Mouse (Mus musculus): ENCODE data around the gene Scrn1.

Gene Scrn1

DNA sequence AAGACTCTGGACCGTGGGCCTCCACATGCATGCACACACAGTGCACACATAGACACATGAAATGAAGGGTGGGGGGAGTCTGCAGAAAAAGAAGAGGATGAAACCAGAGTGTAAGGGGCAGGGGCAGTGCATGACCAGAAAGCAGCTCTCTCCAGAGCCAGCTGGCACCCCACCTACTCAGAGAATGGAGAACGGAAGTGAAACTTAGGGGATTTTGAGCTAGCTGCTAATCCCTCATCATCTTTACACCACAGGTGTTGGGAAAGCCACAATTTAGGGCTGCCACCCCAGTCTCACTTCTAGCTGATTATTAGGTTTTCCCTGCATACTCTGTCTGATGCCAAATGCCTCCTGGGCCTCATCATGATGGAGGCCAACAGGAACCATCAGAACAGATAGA, 36.1 kb downstream of the Scrn1 start:
- no peak for DNase-seq (ENCODE audit: low spot score)

DNA sequence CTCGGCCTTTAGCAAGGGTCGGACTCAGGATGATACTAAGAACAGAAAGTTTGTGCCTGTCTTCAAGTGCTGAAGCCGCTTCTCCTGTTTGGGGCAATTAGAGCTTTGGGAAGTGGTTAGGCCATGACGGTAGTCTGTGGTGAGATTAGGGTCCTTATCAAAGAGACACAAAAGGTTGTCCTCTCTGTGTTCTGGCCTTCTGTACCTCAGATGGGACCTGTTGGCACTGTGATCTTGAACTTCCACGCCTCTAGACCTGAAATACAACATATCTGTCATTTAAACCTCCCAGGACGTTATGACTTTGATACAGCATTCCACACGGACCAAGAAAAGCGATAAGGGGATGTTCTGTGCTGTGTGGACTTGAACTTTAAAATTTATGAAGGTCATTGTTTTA, 37.6 kb downstream of the Scrn1 start:
- no peak for DNase-seq (ENCODE audit: low spot score)

DNA sequence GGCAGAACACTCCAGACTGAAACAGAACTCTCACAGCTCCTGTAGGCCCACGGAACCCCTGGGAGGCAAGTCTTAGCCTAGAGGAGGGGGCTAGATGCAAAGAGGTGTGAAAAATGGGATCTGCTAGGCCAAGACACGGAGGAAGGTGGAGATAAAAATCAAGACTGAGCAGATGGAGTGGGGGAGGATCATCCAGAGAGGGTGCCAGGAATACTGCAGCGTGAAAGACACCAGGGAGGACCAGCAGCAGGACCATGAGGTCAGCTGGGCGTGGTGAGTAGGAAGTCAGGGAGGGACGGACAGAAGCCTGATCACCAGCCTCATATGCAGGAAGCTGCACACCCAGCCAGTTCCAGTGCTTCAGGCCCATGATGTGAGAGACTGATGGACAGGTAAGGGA, 47.5 kb downstream of the Scrn1 start:
- no peak for DNase-seq (ENCODE audit: low spot score)

DNA sequence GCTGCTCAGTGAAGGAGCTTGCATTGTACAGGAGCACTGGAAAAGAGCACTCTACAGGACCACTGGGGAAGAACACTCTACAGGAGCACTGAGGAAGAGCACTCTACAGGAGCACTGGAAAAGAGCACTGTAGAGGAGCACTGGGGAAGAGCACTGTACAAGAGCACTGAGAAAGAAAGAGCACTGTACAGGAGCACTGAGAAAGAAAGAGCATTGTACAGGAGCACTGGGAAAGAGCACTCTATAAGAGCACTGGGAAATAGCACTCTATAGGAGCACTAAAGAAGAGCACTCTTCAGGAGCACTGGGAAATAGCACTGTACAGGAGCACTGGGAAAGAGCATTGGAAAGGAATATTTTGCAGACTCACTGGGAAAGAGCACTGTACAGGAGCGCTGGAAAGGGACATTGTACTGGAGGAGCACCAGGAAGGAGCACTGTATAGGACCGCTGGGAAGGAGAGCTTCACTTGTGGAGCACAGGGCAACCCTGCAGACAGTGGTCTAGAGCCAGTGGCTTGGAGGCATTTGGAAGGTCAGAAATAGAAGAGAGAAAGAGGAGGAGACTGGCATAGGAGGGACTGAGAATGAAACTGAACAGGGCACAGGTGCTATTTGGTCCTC, 49.7 kb downstream of the Scrn1 start:
- DNase-seq (ENCODE audit: low spot score): no peak

DNA sequence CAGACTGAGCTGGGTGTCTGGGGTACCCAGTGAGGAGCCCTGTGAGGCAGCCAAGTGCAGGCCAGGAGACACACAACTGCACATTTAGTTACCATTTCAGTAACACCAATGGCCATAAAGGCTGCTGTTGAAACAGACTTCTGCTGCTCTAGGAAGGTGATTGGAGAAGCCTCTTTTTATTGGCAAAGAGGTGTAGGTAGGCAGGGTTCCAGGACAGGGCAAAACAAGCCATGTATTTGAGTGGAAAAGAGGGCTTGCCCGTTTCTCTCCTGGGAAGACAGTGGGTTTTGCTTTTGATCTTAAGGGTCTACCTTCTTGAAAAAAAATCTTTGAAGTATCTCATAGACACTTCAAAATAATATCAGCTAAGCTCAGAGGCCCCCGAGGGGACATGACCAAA, 54.0 kb downstream of the Scrn1 start:
- no peak for DNase-seq (ENCODE audit: low spot score)

DNA sequence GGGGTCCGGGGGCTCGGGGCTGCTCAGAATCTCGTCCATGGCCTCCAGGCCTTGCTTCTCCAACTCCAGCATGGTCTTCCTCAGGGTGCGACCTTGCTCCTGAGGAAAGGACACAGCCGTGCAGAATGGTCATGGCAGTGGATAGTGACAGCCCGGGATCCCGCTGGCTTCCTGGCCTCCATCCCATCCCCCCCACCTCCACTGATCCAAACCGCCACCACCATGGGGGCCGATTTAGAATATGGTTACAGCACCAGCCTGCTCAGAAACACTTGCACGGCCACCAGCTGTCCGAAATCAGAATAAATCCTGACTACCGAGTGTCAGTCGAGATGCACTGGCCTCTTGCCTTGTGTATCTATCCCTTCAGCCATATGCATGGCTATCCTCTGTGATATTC, 57.0 kb downstream of the Scrn1 start:
- DNase-seq (ENCODE audit: low spot score): no peak

DNA sequence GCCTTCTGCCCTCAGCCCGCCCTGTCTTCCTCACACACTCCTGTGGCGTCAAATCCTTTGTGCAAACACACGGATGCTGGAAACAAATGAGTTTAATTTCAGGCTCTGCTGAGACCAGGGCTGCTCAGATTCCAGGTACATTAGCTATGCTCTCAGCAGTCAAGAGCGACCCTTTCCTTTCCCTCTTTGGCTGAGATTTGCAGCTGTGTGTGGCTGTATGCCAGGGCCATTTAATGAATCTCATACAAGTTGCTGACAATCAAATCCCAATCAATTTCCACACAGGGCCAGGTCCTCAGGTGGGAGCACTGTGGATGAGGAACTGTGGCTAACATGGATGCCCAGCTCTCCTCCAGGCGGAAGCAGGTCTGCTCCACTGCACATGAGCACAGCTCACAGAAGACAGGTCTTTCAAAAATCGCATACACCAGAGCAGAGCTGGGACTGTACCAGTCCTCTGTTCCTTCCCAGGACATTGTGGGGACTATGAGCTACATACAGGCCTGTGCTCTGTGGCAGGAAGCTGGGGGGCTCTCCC, 58.0 kb downstream of the Scrn1 start:
- no peak for DNase-seq (ENCODE audit: low spot score)

DNA sequence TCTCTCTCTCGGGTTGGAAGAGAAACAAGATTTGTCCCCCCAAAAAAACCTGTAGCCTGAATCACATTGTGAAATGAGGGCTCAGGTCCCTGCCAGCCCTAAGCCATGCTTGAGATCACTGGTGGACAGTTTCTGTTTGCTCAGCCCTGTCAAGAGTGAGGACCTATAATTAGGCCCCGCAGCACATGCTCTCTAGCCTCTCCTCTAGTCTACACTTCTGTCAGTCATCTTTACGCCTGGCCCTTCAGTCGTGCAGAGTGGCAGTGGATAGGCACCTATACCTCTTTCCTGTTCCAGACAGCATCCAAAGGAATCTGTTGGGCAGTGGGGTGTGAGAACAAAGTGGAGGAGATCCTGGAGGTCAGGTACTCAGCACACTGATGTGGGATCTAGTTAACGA, 58.5 kb downstream of the Scrn1 start:
- DNase-seq (ENCODE audit: low spot score): no peak

DNA sequence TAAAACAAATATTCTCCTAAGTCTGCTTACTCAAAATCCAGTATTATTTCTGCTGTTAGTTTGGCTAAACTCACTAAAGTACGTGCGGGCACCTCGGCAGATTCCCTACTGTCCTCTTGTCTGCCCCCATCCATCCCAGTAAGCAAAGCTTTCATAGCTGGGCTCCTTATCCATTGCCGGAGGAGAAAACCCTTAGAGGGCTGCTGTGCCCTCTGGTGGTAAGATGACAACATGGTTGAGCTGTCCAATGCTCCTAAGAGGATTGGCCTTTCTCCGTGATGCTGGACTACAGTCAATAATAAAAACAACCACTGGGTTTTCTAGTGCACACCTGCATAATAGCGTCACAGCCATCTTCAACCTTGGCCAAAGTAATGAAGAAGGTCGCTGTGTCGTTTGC, 59.3 kb downstream of the Scrn1 start:
- peak; percentile 37 for DNase-seq (ENCODE audit: low spot score)

DNA sequence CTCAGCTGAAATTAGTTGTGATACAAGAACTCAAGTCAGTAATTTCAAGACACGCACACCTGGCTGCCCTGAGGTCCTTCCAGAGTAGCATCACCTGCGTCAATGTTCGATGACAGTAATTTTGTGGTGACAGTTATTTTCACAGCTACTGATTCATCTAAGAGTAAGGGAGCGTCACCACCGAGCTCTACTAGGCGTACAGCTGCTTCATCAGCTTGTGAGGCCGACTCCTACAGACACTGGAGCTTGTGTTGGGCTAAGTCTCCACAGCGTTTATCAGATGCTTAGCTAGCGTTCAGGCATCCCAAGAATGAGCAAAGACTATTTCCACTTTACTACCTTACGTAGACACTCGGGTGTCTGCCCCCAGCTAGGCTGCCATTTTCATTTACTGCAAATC, 60.0 kb downstream of the Scrn1 start:
- no peak for DNase-seq (ENCODE audit: low spot score)

DNA sequence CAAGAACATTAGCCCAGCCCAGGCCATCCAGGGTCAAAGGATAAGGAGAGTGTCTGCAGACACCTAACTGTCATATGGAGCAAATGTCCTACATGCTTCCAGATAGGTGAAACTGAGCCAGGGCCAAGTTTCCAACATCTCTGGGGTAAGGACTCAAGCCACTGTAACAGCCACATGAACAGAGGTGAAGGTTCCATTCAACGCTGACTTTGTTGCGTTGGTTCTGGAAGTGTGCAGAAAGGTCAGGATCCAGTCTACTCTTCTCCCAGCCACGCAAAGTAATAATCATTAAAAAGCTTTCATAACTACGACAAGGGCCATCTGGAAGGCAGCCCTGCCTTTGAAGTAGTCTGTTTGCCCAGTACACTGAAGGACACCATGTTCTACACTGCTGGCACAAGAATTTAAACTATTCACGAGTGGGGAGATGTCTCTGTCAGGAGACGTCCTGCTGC, 63.6 kb downstream of the Scrn1 start:
- no peak for DNase-seq (ENCODE audit: low spot score)

DNA sequence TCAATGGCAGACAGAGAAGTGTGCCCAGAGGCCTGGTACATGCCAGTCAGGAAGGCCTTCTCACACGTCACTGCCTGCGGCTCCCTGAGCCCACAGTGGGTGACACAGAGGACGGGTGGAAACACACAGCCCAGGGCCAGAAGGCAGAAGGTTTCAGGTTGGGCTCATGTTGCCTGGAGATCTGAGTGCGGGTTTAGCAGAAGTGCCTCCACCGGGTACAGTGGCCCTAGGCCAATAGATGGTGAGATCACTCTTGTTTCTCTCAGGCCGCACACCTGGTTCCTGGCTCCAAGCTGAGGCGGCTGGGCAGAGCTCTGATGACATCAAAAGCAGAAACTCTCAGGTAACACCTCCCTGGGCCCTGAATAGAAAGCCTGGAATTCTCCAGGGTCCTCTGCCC, 70.1 kb downstream of the Scrn1 start:
- DNase-seq (ENCODE audit: low spot score): no peak

DNA sequence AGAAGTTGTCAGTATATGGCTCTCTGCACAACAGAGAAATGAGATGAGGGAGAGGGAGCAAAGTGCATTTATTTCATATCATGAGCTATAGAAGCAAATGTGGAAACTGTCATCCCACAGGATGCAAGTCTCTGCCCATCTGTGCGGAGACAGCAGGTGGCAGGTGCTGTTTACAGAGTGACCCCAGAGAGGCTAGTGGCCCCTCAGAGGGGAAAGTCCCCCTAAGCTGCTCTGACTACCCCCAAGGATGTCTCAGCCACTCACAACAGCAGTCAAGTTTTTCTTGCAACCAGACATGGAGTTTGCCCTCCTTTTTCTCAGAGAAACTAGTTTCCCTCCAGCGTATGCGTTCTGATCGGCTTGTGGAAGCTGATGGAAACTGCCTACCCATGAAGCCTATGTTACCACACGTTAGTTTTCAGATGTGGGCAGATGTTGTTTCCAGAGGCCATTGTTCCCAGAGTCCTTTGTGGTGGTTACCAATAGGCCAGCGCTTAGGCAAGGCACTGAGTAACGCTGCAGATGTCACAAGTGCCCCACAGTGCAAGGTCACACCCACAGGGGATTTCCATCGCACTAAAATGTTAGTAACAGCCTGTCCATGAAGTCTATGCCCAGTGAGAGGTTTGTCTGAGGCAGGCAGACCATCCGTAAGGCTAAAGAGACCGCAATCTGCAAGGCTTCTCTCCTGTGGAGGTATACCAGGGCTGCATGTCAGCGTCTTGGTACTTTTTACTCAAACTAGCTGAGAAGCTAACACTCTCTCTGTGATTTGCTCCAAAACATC, 71.5 kb downstream of the Scrn1 start:
- no peak for DNase-seq (ENCODE audit: low spot score)

DNA sequence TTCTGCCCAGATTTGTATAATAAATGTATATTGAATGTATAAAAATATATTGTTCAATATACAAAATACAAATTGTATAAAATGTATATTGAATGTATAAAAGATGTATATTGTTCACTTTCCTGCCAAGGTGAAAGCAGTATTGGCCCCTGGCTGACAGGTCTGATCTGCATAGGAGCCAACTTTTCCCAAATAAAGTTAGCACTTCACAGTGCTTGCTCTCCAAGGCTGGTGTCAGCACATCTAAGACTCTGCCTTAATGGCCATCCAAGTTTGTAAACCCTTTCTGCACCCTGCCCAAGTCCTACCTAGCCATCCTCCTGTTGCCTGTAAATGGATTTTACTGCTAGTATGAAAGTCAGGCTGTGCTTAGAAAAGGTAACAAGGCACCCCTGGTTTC, 72.2 kb downstream of the Scrn1 start:
- DNase-seq (ENCODE audit: low spot score): no peak

DNA sequence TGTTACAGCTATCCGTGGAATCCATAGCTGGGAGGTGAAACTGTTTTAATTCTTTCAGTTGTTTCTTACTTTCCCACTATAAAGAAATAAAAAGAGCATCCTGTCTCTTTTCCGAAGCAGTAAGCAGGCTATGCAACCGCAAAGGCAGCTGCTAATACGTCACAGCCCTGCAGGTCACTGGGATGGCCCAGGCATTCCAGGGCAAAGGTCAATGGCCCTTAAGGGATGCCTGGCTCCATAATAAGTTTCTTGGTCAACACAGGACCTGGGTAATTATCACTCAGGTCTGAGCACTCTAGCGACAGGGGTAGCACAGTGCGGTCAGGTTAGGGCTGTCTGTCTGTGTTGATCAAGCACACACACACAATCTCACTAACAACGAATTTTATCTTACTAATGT, 75.2 kb downstream of the Scrn1 start:
- no peak for DNase-seq (ENCODE audit: low spot score)

DNA sequence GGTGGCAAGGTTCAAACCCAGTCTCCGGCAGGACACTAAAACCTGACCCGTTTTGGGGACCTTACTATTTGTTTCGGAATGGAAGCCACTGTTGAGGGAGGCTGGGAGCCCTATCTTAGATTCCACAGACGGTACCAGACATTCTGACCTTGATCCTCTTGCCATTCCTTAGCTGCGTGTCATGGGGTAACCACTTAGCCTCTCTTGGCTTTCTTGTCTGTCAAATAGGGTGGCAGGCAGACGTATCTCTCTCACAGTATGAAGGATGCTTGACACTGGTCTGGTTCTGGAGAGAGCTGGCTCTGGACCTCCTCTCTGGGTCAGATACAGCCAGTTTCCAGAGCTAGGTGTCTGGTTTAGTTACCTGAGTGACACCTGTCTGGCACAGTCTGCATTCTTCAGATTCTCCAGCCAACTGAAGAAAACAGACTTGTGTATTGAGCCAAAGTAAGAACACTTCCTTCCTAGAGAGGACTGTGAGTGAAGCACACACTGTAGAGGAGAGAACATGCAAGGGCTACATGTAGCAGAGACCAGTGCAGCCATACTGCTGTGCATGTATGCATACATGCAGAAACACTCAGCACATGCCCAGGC, 80.2 kb downstream of the Scrn1 start:
- DNase-seq (ENCODE audit: low spot score): no peak

DNA sequence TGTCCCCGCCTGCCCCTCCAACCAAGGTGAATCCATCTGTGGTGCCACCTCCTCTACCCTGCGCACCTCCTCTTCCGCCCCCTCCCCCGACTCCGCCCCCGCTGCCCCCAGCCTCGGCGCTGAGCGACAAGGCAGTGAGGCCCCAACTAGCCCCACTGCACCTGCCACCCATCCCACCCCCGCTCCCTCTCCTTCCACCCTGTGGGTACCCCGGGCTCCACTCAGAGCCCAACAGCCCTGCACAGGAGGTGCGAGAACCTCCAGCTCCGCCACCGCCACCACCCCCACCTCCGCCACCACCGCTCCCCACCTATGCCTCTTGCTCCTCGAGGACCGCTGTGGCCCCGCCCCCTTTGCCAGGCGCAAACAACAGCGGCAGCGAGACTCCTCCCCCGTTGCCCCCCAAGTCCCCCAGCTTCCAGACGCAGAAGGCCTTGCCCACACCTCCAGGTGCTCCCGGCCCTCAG, 80.8 kb downstream of the Scrn1 start:
- no peak for DNase-seq (ENCODE audit: low spot score)

DNA sequence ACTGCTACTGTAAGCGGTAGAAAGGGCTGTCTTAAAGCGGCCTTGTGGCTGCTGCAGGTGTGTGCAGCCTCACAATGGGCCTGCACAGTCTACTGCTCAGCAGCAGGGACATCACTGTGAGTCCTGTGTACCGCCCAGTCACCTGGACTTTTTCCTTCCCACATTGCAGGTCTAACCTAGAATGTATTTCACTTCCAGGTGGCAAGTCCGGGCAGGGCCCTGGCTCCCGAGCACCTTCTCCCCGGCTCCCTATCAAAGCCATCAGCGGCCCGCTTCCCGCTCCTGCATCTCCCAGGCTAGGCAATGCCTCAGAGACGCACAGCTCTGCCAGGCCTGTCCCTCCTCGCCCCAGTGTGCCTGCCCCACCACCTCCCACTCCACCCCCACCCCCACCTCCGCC, 81.3 kb downstream of the Scrn1 start:
- DNase-seq (ENCODE audit: low spot score): no peak

DNA sequence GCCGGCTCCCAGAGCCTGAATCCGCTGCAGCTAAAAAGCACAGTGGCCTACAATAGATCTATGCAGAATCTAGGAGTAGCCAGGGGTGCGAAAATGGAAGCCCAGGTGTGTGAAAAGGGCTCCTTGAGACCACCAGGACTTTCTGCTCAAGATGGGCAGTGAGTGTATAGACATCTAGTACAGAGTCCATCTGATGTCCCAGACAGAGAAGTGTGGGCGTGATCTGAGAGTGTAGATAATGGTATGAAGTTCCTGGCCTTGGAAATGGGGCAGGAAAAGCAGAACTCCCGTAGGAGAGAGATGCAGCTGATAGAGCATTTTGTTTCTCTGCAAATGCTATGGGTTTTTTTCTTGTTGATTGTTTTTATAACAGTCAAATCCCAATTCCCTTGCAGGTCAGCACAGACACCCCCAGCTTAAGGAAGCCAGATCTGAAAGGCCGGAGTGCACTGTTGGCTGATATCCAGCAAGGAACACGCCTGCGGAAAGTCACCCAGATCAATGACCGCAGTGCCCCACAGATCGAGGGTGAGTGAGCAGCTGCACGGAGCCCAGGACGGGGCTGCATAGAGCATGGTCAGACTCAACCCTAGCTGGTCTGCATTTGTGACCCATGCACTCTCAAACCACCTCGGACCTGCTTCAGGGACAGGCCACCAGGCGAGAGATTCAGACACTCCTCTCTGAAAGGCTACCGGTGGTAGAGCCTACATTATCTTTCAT, 84.7 kb downstream of the Scrn1 start:
- DNase-seq (ENCODE audit: low spot score): no peak

DNA sequence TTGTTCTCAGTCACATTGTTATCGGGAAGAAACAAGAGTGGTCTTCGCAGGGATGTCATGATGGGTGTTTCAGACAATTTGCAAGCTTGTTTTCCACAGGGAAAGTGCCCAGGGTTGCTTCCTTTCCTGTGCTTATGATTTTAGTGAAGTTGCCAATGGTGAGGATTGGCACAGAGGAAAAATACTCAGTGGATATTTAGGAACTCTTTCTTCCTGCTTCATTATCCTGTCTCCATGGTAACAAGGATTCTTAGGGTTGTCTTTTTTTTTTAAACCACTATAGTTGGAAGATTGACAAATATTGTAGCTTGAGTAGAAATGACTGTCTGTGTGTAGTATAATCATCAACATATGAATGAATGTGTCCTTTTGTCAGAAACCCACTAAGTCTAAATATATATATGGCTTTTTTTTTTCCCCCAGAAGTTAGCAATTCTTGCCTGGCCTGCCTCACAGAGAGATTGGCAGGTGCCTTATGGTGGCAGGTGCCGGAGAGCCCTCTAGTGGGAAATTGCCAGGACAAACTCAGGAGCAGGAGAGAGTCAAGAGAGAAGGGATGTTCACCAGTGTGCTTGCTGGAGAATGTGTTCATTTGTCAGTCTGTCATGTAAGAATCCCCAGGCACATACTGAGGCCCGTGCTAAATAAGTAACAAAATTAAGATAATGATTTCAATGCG, 87.5 kb downstream of the Scrn1 start:
- no peak for DNase-seq (ENCODE audit: low spot score)

DNA sequence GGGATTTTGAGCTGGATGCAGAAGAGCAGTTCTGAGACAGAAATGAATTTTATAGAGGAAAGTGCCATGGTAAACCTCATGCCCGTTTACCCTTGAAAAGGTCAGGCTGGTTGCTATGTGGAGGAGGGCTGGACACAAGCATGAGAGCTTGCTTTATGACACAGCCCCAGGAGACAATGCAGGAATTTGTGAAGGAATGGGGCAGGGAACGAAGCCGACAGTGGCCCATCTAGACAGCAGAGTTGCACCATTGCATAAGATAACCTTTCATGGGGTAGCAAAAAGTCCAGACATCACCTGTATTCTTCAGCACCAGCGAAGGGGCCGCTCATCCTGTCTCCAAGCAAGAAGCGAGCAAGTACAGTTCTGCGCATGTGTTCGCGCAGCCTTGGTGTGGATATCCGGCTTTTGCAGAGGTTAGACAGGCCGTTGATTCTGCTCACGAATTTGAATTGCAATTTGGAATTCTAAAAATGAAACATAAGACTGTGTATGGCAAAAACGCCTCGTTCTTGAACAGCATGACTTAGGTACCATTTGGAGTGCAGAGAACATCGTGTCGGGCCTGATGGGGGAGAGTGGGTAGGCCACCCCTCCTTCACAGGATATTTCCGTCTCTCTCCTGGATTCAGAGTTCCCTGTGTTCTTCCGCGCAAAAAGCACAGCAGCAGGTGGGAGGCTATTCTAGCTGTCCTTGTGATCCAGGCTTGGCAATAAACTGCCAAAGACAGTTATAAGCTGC, 90.2 kb downstream of the Scrn1 start:
- no peak for DNase-seq (ENCODE audit: low spot score)
